Mouse (Mus musculus) megakaryocyte, adult 5-6 weeks (primary cell): Measurements from ENCODE around the gene Btbd9. TPM values are rescaled to one million over a fixed set of nuclear protein-coding genes. Genes with fewer than 3 reads are reported as not detected.

ENCODE experiments used
- ATAC-seq: 2 replicates; pipeline ENCODE4 v1.8.0; 2016; ENCODE audit warnings: mild to moderate bottlenecking, inconsistent platforms; ENCODE audit not compliant: poor library complexity, severe bottlenecking
- total RNA-seq, 2 experiments: library from RNA; stranded (forward) in 1 of 2; stranded (reverse) in 1 of 2; fragments of 153-499, 151-499 nt in 1 of 2; fragments of 221-1000, 200-1000 nt in 1 of 2; gene quantifications; 2 replicates each; pipeline versions ENCODE4 v1.2.3 to v1.2.4; 2015 to 2017

Btbd9 gene
- total RNA-seq, 2 experiments from 2014 or later = 15.5 to 21.0 TPM

DNA sequence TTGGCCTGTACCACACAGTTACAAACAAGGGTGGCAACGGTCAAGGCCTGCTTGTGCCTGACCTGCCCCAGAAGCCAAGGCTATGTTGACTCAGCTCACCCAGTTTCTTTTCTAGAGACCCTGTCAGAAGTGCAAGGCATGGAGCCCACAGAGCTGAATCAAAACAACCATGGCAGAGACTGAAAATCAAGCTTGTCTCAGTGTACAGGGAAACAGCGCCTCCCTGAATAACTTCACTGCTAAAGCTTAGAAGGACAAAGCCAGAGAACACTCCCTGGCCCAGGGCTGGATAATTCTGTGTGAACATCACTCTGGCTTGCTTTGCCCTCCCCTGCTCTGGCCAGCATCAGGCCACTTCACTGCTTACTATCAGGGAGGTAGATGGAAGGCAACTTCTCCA, 228.3 kb downstream of the Btbd9 start:
- no peak for ATAC-seq

DNA sequence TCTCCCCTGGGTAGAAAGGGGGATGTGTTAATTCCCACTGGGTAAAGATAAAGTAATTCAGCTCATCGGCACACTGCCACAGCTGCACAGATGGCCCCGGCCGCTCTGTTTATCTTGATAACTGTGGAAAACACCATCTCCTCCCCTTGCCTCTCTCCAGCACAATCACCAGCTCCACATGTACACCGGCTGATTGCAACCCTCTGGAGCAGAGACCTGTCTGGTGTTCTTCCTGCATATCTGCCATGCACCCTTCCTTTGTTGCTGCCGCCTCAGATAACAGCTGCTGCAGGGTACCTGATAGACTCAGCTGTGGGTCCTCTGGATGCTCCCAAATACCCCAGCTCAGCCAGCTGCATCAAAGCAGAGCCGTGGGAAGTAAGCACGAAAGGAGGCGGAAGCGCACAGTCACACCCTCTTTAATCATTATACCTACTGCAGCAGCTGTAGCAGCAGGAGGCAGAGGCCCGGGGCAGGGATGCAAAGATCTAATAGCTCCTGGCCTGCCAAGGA, 229.1 kb downstream of the Btbd9 start:
- ATAC-seq = peak; percentile 45; the same call in 1 of the 2 replicates

DNA sequence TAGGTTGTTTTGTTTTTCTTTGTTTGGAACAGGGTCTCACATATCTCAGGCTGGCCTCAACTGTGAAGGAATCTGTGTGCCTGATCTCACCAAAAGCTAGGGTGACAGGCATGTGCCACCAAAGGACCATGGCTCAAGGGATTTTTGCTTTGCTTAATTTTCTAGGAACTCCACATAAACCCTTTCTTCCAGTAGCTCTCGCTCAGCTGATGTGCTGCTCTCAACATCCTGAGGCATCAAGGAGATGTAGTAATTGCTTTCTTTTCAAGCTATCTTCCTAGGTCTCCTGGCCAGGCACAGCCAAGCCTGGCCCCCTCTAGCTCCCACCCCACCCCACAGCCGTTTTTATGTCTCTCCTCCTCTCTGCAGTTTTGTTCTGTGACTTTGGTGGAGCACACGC, 231.3 kb downstream of the Btbd9 start:
- no peak for ATAC-seq

DNA sequence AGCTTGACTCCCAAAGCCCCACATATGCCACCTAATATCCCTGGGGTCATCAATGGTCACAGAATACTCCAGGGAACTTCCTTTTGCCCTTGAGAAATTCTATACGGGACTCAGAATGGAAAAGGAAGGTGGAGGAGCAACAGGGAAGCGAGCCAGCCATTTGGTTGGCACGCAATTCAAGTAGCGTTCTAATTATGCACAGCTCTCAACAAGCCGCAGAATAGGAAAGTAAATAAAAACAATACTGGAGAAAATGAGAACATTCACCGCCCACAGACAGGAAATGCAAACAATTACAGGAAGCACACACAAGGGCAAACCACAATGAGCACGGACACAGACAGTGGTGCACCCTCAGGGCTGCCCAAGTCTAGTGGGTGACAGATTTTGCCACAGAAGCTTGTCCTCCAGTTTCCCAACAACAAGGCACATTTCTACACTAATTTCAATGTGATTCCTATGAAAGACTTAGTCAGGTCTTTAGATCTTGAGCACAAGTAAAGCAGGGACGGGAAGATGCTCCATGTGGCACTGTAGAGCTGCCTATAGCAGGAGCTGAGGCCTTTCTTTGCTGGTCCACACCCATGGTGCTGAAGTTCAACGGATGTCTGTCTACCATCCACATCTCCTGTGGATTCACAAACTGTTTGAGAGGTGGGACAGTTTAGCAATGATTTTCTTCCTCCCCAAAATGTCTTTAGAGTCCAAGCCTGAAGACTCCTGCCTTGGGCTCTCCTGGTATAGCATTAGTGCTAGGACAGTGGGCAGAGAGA, 232.4 kb downstream of the Btbd9 start:
- no peak for ATAC-seq

DNA sequence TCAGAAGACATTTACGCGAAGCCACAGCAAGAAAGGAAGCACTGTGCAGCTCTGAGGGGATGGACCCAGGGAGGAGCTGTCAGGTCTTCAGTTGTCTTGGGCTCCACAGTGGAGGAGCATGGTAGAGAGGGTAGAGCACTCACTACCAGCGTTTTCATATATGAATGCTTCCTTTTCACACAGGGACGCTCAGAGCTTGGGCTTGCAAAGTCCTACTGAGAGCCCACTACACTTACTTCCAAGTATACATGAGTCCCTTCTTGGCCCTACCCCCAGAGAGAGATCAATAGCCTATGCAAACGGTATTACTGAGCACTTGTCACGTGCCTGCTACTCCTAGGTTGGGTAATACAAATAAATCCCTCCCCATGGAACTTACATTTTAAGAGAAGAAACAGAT, 234.7 kb downstream of the Btbd9 start:
- no peak for ATAC-seq

DNA sequence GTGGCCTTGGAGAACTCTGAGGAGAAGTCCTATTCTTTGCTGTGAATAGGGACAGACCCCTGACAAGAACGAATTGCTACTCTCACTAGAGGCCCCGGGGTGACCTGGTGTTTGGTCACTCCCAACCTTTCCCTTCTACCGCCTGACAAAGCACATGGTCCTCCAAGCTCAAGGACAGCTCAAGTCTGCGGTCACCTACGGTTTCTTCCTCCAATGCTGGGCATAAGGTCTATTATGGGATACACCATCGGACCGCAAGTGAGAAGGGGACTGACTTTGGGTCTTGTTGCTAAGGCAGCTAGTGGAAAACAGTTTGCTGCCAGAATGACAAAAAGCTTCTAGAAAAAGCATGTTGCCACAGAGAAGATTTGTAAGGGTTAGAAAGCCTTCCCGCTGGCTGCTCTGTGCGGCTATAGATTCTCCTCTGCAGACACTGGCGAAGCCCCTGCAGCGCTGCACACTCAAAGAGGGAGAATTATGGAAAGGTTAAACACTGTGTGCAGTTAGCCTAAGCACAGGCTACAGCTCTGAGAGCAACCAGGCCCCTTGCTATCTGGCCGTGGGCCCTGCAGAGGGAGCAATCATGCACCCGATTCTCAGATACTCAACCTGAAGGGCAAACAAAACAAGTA, 235.7 kb downstream of the Btbd9 start:
- no peak for ATAC-seq

DNA sequence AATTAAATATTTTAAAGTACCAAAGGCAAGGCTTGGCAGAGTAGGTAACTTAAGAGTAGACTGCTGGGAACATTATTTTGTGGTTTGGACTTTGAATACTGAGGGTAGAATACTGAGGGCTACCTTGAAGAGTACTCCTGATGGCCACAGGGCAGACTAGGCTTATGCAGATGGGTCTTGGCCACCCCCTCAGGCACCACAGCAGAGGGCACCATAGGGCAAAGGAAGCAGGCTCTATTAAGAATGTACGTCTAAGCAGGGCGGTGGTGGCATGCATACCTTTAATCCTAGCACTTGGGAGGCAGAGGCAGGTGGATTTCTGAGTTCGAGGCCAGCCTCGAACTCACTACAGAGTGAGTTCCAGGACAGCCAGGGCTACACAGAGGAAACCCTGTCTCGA, 237.0 kb downstream of the Btbd9 start:
- no peak for ATAC-seq

DNA sequence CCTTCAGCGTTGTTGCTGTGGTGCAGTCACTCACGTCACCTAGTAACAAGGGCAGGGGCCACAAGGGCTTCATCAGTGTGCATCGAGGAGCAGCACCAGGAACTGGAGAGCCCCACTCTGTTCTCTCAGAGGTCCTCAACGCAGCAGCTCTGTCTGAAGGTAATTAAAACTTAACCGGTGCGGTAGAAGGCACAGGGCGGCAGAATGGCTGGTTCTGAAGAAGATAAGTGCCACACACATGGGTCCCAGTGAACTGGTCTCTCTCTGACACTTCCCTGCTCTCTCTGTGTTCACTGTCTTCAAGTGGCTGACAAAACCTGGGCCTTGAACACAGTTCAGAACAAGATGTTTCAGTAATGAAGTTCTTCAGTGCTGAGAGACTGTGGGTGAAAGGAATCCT, 239.5 kb downstream of the Btbd9 start:
- ATAC-seq = no peak

DNA sequence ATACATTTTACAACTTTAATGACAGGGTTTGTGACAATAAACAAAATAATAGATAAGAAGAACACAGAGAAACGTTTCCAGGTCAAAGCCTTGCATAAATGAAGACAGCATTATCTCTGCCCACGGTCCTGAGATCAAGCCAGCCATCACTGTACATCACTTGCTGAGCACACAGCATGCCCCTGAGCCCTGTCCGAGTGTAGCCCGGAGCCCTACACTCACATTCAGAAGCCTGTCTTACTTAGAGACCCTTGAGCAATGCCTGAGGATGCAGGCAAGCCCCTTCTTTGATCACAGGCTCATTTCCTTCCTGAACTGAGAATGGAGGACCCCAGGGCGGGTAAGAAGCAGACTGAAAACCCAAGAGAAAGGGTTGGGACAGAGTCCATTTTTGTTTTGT, 240.0 kb downstream of the Btbd9 start:
- ATAC-seq = no peak

DNA sequence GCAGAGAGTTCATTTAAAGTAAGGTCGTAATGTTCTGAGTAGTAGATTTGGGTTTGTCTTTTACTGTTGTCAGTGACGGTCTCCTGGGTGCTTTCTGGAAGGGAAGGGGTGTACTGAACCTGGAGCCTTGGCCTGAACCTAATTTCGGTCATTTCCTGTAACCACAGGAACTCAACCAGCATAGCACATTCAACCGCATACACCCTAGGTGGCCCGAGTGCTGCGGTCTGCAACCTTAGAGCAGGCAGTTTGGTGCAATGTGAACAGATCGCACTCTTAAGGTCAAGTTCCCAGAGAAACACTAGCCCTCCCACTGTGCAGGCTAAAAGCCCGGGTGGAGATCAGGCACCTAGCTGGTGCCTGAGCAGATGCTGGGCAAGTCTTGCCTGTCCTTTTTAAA, 240.5 kb downstream of the Btbd9 start:
- ATAC-seq = peak; percentile 40

DNA sequence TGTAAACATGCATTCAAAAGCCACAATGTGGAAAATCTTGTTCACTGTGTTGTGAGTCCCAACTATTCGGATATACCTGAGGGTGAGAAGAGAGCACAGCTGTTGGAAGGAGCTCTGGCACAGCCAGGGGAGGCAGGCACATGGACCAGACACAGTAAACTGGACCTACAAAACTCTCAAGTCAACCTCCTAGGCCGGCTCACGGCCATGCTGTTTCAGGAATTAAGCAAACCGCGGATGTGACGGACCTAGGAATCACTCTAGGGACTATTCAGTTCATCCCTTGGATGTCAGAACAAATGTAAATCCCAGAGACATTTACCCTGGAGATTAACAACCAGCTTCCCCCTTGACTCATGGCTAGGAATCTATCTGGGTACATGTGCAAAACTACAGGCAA, 242.0 kb downstream of the Btbd9 start:
- ATAC-seq = no peak

DNA sequence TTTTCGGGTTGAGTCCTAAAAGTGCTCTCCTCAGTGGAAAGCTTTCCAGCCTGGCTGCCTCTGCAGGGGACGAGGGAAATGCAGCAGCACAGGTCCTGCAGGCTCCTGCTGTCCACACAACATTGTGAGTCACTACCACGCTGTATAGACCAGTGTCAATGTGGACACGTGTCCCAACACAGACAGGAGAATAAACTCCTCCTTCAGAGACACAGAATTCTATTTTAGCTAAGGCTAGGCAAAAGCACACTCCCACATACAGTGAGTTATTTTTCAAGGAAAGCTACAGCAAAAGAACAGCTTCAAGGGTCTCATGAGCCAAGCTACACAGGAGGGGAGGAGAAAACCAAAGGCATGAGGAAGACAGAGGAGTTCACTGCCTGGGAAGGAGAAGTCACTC, 243.2 kb downstream of the Btbd9 start:
- no peak for ATAC-seq

DNA sequence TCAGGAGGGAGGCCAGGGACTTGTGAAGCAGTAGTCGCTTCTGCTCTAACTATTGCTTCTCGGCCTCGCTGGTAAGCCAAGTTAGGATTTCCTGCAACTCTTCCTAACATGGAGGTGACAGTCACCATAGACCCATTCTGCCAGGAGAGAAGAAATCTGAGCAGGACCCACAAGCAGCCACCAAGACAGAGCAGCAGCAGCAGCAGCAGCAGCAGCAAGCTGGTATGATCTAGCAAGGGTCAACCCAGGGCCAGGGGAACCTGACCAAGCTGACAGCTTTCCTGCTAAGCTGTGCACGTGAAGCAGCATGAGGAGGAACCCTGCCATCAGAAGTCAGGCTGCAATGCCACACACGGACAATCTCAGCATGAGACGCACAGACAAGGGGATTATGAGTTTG, 244.9 kb downstream of the Btbd9 start:
- no peak for ATAC-seq

DNA sequence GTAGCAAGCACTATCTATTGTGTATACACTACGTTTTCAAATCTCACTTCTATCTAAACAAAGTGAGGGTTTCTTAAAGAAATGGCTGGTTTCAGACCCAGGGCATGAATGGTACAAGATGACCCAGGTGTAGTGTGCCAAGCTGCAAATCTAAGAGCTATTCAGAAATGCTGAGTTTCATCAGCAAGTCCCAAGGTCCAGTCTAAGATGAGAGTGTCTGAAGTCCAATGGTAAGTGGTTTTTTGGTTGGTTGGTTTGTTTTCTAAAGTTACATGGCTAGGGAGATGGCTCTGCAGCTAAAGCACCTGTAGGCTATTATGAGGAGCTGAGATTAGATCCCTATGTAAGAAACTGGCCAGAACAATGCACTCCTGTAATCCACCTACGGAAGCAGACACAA, 246.8 kb downstream of the Btbd9 start:
- no peak for ATAC-seq

DNA sequence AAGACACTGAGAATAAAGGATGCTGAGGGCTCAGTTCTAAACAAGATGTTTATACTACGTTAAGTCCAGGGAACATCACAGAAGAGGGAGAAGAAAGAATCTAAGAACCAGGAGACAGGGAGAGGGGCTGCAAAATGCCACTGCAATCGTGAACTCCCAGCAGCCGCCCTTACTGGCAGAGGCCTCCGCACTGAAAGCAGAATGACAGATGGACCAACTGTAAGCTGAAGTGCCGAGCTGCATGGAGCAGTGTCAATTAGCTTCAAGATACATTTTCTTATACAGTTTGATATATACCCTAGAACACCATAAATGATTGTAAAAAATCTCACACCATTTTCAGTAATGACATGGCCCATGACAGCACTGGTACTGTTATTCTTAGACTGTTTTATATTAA, 247.4 kb downstream of the Btbd9 start:
- no peak for ATAC-seq

DNA sequence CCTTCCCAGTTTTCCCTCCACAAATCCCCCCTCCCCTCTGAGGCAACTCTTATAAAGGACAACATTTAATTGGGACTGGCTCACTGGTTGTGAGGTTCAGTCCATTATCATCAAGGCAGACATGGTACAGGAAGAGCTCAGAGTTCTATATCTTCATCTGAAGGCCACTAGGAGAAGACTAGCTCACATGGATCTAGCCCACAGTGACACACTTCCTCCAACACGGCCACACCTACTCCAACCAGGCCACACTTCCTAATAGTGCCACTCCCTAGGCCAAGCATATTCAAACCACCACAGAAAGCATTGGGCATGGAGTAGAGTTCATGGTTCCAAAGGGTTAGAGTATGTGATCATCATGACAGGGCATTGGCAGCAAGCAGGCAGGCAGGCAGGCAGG, 249.4 kb downstream of the Btbd9 start:
- 0 out of 2 replicates have a peak, but pooled peaks have one; percentile 33 for ATAC-seq

DNA sequence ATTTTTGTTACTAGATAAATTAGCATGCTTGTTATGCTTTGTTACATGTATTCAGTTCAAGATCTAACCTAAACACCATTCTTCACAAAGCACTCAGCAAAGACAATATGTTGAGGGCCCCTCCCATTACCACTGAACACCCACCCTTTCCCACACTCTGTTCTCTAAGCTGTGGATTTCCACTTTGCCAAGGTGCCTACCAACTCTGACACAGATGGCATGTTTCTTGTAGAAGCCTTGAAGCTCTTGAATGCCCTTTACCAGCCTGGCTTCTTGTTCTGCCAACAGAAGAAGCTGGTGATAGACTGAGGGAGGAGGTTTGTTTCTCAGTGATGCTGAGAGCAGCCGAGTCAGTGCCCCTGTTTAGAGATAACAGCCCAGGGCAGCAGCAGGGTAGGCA, 256.0 kb downstream of the Btbd9 start:
- ATAC-seq = no peak

DNA sequence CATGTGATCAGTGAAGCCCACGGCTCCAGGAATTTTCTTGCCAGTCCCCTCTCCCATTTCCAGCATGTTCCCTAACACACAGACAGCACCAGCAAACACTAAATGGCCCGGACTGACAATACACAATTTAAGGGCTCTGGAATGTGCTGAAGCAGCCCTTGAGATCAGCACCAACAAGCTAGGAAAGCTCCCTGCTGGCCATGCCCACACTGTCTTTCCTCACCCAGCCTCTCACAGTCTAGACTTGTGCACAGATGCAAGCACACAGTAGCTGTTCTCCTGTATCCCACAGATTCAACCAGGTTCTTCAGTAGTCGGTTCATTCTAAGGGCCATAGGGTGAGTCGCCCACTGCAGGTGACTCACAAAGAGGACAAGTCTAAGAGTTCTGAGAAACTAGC, 263.6 kb downstream of the Btbd9 start:
- no peak for ATAC-seq

DNA sequence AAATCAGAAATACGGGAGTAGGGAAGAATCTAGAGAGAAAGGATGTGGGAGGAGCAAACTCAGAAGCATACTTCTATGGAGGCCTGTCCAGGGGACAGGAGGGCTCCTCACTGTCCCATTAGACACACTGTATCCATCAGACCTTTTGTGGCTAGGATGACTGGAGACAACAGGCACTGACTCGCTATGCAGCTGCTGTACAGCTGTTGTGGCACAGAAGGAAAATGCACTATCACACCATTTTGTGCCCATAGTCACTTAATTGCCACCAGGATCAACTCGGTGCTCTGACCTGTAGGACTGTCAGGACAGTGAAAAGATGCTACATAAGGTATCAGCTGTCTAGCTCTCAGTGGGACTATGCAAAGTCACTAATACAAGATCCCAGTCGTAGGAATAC, 266.7 kb downstream of the Btbd9 start:
- no peak for ATAC-seq

DNA sequence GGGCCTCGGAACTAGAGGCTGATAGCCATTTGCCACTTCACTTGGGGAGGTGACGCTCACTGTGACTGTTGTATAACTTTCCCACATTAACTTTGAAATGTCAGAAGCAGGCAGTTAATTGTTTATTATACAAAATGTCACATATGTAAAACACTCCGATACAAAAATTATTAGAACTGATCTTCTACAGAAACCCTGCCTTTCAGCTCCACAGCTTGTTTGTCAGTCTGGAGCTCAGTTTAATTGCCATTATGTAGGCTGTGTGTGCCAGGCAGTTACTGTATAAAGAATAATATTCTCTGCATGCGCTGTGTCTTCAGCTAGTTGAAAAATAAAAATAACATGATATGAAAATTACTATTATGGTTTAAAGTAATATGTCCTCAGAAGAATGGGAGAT, 267.4 kb downstream of the Btbd9 start:
- no peak for ATAC-seq

DNA sequence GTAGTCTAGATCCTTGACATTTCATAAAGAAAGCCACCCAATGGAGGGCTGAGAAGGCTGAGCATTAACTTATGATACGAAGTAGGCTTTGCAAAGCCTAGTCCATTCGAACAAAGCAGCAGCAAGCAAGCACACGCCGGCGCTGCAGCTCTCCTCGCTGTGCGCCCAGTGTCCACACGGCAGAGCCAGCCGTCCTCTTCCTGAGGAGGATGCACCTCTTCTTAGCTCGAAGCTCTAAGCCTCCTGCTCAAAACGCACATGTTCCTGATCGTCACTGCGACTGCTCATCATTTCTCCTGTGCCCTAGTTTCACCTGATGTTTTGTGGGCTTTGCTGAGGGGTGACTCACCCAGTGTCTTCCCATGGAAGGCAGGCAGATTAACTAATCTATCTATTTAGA, 268.0 kb downstream of the Btbd9 start:
- ATAC-seq = no peak

DNA sequence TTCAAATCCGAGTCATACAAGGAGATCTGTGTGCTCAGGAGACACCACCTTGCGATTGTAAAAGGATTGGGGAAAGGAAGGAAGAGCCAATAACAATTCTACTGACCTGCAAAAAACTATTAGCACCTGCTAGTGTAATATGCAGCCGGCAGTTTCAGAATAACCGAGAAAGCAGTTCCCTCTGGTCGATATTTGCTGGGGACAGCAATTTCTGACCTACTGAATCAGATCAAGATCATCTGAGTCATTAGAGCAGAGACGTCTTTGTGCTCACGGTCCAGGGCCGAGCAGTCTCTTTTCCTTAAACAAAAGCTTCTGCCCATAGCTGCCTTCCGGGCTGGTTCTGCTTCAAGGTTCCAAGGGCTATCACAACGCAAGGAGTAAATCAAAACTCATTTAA, 269.1 kb downstream of the Btbd9 start:
- ATAC-seq = no peak

DNA sequence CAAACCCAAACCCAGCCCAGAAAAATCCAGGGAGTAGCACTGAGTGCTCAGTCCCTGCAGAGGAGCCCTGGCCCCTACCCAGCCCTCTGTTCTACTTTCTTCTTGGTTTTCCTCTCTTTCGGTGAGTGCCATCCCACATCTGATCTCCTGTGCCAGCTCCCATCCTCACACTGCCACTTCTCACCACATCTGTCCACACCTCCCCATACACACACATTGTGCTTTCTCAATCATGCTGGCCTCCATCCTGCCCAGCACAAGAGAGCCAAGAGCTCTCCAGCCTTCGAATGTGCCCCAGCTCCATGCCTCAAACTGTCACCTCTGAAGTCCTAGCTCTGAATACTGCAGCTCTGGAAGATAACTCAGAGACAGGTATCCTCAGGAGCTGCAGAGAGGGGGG, 271.5 kb downstream of the Btbd9 start:
- no peak for ATAC-seq
